Mouse (Mus musculus): ENCODE results near the gene Srgap3. TPM values are rescaled to one million over a fixed set of nuclear protein-coding genes. Genes with fewer than 3 reads are reported as not detected.

Gene Srgap3
- polyA plus RNA-seq, 2 experiments from 2014 or later: 0.29 to 0.31 TPM

DNA sequence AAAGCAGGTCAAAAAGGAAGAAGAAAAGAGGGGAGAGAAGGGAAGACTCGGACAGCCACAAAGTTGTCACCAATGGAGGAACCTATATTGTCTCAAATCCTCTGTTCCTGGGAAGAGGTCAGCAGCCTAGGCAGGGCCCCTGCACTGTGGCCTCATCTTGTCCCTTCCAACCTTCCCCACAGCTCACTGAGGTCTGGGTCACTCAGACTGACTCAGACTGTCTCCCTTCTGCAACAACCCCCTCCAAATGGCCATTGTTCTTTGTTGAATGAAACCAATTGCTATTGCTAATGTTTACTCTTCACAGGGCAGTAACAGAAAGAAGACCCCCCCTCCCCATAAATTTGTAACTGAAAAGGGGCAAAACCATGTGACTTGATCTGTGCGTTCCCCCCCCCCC, 2.2 kb upstream of the Srgap3 start:
- ATAC-seq: no peak

DNA sequence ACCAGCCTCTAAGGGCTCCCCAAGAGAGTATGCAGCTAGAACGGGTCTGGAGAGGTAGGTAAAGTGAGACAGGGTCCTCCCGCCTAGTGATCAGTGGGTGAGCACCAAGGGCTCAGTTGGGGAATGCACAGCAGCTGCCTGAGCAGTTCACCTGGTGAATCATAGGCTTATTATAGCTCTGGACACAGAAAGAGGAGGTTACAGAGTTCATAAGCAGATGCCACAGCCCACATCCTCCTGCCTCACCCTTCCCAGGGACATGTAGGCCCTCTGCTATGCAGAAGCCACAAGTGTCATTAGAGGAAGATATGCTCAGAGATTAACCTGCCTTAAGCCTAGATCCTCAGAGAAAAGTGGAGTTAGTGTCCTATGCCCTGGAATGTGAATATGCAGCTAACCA, 1.4 kb upstream of the Srgap3 start:
- no peak for ATAC-seq

DNA sequence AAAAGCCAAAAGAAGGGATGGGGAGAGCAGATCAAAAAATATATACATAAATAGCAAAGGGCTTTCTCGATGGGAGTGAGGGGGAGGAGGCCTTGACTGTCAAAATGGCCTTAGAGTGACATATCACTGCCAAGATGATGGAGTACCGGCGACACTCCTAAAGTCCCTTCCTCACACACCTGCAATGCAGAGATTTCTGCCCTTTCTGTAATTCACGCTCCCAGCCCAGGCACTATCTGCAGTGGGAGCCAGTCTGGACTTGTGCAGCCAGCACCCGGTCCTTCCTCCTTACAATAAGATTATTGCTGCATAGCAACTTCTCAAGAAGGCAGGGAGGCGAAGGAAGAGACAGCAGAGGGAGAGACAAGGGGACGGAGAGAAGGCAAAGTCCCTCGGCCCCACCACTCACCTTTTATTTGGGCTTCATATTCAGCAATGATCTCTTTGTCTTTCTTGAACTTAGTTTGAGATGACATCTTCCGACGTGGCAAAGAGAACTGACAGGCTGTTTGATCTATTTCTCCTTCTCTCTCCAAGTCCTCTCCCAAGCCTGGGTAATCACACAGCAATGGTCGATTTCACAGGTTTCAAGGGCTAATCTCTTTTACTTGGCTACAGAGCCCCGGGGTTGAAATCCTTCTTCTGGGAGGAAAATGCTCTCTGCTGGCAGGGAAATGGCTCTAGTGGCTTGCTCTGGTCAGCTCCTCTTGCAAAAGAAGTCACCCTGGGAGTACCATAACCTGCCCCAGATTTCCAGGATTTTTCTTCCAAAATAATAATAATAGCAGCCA, 850 bp downstream of the Srgap3 start:
- no peak for ATAC-seq

DNA sequence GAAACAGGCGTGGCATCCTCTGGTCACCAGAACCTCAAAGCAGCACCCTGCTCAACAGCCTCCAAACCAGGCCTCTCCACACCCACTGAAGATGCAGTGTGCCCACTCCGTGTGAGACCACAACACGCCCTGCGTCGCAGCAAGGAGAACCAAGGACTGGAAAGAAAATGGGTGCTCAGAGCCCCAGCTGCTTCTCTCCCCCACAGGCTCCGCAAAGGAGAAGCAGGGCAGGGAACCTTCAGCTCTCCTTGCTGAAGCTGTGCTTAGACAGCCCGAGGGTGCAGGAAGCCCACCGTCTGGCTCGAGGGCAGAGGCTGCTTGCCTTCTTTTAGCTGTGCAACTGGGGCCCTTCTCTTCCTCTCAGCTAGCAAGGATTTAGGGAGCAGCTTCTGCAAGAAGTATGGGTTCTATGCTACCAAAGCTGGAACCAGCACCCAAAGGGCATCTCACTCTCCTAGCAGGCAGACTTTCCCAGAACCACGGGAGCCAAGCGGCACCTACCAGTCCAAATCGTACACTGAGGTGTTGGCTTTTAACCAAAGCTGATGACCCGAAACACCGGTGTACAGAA, 1.8 kb downstream of the Srgap3 start:
- no peak for ATAC-seq

DNA sequence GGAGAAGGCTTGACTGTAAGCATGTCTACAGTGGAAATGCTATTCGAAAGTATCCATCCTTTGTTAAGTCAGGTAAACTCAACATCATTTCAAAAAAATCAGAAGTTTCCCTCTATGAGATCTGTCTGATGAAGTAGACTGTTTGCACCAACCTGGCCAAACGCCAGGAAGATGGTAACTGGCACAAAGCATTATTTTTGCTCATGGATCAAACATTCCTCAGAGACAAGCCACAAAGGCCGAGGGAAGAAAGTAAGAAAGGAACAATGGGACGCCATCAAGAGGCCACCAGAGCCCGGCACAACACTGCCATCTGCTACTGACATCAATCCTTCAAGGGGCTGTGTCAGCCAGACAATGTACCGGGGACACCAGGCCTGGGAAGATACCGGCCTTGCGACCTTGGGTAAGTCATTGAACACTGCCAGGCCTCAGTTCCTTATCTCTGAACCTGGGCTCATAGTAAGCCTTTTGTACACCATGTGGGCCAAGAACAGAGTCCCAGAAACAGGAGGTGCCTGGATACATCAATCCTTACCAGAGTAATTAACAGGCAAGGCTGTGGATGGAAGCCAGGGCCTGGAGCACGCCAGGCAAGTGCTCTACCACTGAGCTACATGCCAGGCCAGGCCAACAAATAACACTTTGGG, 3.3 kb downstream of the Srgap3 start:
- no peak for ATAC-seq

DNA sequence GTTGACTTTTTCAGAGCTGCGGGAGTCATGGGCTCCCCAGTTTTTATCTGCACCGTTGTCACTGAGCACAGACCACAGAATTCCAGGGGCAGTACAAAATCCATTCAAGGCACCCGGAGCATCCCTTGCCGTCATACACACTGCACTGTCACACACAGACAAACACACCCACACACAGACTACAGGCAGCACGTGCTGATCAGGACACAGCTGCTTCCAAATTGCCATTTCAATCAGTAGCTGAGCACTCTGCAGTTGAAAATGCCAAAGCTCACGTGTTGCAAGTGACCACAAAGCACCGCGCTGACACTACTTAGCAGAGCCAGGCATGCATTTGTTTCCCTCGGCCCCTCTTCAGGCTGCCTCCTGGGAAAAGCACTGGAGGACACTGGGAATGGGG, 7.8 kb downstream of the Srgap3 start:
- ATAC-seq: no peak

DNA sequence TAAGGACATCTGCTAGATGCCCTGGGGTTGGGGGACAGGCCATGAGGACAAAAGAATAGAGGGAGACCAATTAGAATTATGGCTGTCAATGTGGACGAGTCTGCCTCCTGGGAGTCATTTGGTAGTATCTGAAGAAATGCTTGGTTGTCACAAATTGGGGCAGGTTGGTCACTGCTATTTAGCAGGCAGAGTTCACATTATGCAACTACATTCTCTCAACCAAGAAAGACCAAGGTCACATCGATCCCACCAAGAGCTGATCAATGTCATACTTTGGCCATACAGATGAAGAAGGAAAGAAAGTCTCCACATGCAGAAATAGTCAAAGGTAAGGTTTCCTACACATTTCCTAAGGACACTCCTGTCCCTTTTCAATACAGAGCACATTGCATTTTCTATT, 9.3 kb downstream of the Srgap3 start:
- ATAC-seq: no peak

DNA sequence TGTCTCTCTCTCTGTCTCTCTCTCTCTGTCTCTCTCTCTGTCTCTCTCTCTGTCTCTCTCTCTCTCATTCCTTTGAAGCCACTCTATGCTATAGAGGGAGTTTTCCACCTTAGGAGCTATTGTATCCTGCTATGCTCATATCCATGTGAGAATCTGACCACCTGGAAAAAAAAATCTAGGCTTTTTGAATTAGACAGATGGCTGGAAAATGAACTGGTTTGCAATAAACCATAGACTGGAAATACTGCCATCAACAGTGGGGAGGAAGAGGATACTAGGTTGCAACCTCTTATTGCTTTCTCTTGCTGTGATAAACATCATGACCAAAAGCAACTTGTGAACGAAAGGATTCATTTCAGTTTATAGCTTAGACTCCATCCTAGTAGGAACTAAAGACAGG, 12.6 kb downstream of the Srgap3 start:
- no peak for ATAC-seq

DNA sequence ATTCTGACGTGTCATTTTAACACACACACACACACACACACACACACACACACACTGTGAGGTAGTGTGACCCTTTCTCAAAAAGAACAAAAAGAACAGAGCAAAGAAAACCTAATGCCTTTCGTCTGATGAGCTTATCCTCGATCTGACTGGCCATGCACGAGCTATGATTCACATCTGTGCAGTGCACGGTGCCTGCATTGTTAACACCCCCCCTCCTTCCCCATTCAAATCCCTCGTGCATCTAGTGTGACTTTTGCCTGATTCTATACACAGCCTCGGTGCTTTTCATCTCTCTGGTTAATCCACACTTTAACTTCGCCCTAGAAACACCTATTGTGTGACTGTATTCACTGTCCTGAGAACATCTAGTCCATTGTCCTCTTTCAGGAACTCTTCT, 14.5 kb downstream of the Srgap3 start:
- ATAC-seq: no peak

DNA sequence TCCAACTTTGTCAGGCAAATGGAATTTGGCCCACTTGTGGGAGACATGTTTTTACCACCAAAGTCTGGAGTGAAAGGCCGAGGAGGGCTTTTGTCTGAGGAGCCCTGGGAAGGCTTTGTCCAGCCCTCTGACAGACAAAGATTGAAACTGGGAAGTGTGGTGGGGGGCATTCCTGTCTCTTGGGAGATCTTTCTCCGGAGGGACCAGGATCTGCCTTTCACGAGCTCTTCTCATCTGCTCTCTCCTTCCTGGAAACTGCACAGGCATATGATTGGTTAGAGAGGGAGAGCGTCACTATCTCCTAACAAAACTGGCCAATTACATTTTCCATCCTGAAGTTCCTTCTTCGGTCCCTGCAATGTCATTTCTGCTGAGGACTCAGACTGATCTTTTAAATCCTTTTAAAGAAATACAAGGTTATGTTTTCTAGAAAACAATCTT, 17.0 kb downstream of the Srgap3 start:
- ATAC-seq: no peak

DNA sequence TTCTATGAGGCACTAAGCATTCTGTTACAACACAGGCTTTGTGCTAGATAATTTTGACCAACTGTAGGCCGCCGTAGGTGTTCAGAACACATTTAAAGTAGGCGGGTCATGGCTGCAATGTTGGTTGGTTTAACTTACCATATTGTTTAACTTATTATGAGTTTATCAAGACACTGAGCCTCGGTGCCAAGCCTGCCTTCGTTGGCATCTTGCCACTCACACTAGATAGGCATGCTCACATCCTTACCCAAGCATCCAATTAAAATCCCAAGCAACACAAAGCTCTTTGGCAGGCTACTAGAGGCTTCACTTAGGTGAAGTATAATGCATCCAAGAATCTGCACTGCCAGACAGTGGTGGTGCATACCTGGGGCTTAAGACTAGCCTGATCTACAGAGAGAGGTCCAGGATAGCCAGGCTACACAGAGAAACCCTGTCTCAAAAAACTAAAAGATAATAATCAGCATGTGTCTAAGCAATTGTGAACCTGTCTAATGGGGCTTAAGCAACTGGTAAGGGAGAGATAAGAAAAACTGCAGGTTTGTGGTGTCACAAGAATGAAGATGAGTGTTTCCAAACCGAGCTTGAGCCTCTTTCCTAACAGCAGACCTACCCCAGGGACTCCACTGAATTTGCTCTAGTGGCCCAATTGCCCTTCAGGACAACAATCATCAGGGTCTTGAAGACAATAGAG, 17.6 kb downstream of the Srgap3 start:
- ATAC-seq: no peak

DNA sequence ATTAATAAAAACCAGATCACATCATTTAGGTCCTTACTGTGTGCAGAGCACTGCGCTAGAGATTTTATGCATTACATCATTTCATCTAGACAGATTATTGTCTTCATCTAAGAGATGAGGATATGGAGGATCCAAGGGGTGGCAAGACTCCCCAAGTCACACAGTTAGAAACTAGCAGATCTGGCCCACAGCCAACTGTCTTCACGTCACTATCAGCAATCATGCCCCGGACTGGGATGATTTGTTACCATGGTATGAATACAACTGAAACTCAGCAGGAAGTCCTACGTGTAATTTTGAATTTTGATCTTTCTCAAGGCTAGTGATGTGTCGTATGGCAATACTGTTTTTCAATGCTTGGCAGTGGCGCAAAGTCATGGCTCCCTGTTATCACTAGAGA, 18.2 kb downstream of the Srgap3 start:
- ATAC-seq: no peak

DNA sequence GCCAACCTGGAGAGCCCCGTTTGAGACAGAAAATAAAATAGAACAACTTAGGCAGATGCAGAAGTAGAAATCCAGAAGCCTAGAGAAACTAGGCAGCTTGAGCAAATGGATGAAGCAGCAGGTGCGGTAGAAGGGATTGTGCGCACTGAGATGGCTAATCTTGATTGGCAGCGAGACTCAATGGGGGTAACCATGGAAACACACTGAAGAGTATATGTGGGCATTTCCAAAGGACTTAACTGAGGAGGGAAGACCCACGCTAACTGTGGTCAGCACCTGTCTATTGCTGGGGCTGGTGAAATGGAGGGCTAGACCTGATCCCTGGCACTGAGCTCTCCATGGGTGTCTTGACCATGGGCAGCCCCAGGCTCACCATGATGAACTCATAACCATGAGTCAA, 19.7 kb downstream of the Srgap3 start:
- ATAC-seq: no peak

DNA sequence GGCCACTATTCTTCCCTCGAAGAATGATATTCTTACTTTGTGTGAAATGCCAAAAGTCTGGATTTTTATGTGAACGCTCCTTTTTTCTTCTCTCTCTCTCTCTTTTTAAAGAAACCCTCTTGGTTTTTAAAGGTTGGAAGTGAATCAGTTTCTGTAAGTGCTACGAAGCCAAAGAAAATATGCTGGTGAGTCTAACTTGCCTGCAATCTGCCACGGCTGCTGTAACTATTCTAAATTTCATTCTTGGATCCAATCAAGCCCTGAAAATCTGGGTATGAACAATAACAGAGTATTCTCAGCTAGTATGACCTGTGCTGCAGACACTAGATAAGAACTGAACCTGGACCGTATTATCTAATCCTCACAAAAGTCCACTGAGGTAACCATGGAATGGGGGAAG, 21.1 kb downstream of the Srgap3 start:
- no peak for ATAC-seq

DNA sequence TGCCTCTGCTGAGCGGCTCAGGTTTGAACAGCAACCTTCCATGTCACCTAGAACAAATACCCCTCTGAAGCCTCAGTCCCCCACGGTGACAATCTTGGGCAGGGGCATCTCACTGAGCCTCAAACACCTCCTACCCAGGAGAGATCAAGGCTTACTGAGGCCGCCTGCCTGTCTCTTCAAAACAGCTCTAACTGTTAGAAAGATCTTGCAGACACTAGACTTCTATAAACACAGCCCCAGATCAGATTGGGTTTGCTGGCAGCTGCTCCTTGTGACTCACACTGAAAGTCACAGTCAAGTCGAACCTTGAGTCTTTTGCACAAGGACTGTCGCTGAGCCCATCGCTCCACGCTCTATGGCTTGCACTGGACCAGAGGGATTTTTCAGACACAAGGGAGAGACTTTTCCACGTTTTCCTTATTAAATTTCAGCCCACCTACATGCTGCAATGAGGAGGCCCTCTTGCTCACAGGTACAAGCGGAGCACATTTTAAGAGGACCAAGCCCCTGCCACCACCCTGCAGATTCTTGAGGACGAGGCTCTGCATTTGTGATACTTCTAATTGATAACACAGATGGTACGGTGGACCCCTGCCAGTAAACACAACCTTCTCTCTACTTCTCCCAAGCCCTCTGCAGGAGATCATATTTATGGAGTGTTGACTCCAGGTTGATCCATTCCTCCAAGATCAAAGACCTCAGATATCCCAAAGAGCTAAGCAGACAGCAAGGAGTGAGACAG, 21.7 kb downstream of the Srgap3 start:
- no peak for ATAC-seq

DNA sequence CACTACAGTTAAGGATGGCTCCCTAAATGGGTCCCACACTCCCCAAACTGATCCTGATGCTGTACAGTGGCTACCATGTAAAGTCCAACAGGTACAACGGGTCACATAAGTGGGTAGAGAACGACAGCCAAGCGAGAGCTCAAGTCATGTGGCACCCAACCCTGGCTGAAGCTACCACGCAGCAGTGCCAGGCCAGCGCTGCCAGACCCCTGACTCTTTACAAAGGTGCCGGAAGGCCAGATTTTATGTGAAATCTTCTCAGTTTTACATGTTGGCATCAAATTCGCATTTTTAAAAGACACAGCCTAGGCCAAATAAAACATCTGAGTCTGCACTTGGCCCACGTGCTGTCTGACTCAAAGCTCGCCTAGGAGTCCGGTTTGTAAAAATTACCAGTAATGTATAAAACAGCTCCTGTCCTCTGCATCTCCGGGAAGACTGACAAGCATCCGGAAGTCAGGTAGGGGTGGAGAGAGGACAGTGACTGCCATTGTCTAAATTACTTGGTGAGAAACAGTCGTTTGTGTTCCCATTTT, 22.4 kb downstream of the Srgap3 start:
- no peak for ATAC-seq

DNA sequence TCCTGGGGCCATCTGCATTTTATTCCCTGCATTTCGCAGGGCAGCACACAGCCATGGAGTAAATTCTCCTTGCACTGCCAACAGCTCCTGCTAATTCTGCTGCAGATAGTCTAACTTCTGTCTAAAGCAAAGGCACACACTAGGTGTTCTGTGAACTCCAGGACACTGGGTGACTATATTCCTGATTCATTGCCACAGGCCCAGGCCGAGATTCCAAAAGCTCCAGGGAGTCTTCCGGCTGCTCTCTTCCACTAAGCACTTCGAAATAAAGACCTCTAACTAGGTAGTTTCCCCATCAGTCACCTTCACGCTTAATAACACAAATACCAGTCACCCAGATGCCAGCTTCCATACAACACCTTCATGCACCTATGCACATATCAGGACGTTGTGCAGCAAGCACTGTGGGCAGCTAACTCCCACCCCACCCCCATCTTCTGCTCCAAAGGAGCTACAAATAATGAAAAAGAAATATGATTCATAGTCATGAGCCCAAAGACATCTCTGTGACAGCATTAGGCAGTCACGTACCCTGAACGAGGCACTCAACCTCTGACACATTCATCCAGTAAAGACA, 26.4 kb downstream of the Srgap3 start:
- ATAC-seq: no peak

DNA sequence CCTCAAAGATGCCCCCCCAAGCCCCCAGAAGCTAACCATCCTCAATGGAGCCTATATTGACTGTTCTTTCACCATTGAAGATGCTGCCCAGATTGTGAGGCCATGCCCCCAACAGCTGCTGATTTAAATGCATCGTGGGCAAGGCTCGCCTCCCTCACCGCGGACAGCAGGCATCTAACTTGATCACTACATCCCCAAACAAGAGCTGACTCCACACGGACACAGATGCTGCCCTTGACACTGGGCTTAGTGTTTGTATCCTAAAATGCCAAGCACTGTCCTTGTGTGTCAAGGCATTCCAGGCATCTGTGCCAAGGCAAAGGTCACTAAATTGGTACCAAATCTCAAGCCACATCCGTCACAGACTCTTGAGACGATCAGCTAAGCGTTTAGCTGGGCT, 29.3 kb downstream of the Srgap3 start:
- ATAC-seq: no peak

DNA sequence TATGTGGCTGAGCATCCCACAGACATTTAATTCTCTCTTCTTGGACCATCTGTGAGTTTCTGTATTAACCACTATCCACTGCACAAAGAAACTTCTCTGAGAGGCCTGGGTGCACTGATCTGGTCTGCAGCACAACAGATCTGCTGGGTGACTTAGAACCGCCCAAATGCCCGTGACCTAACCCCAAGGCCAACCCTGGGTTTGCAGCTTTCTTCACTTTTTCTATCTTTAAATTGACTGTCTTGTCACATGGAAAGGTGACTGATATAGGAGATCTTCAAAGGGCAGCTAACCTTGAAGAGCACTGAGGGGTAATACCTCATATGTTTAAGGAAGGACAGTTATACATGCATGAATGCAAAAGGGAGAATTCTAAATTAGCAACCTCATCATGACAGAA, 30.8 kb downstream of the Srgap3 start:
- ATAC-seq: no peak

DNA sequence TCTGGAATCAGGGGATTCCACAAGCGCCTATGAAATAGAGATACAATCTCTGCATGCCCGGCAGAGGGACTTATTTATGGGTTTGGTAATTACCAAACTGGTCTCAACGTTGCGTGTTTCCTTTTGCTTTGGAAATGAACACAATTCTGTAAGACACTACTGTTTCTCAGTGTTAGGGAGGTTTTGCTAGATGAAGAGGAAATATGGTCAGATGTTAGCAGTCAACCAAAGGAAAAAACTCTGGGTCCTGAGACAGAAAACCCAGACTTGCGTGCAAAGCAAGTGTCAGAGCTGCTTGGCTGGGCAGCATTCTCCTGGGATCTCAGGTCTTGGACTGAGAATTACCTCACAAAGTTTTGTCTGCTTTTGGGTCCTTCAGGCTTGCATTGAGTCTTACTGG, 34.5 kb downstream of the Srgap3 start:
- ATAC-seq: no peak

DNA sequence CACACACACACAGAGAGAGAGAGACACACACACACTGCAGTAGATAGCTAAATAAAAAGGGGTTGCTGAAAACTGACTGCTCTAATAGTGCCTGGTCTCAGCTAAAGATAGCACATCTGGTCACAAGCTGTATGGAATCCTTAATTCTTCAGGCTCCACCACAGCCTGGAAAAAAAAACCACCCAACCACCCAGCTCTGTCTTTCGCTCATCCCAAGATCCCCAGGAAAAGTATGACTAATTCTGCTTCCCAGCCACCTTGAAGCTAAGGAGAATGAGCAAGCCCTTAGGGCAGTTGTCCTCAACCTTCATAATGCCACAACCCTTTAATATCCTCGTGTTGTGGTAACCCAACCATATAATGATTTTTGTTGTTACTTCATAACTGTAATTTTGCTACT, 37.4 kb downstream of the Srgap3 start:
- ATAC-seq: no peak

DNA sequence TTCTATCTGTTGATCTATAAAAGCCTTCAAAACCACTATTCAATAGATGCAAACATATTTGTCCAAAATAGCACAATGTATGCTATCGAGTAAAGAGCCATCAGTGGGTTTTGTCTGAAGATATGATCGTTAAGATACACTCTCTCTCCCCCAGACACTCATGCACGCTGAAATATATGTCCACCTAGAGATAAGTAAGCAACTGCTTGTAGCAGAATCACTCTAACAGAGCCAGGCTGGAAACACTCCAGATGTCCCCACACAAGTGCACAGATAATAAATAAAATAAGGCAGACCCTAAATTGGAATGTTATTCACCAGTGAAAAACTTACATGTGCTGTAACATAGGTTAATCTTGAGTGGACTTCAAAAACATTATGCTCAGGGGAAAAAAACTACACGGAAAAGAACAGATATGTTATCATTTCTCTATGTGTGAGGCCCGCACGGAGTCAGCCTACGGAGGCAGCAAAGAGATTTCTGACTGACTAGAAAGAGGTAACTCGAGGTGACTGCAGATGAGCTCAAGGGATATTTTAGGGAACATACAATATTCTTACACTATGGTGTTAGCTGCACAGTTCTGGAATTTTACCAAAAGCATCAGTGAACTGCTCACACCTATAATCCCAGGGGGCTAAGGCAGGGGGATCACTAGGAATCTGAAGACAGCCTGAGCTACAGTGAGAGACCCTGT, 39.0 kb downstream of the Srgap3 start:
- ATAC-seq: no peak
